Mouse (Mus musculus): ENCODE measurements around the gene Ormdl3.

GRCm38 (mm10) chr11:98630646-98631045, 43.5 kb upstream of the Ormdl3 start:
- no peak for TF ChIP-seq POLR2A (IDR thresholded peaks at IDR 0.05; ENCODE audit: low read depth, low read length)
- no peak for TF ChIP-seq CTCF (conservative IDR thresholded peaks at IDR 0.05; ENCODE audit: insufficient read depth, insufficient read length, low read depth, low read length)
